Mouse (Mus musculus): ENCODE measurements at regions not wholly inside any gene's neighbourhood (a gene's known extent, or its start where the extent isn't known, plus 50 kb on each side); places are given as distances from the start of the nearest gene placed in this dataset.

- no peak overlapping the region for H3K9ac ChIP-seq
- no peak overlapping the region for H3K4me3 ChIP-seq
- H3K9me3 ChIP-seq, result no peaks in the 10 kb centered on the region
- H3K4me1 ChIP-seq, result no peaks in the 10 kb centered on the region
- H3K4me2 ChIP-seq, result no peak overlapping the region
- H3K27ac ChIP-seq, result no peak overlapping the region
- 76% methylated on average over 4 of the region's 4 CpGs for WGBS
- H3K36me3 ChIP-seq, result no peaks in the 10 kb centered on the region
- peaks cover 8% of the 10 kb centered on the region; the same call in 1 of the 2 replicates for H3K27me3 ChIP-seq
- ATAC-seq (ENCODE audit: borderline replicate concordance, extremely low read depth, low FRiP score, low TSS enrichment), result no peak
Measured at GRCm38 (mm10) chr9:115485219-115485618, 175.0 kb upstream of the Stt3b start.

DNA sequence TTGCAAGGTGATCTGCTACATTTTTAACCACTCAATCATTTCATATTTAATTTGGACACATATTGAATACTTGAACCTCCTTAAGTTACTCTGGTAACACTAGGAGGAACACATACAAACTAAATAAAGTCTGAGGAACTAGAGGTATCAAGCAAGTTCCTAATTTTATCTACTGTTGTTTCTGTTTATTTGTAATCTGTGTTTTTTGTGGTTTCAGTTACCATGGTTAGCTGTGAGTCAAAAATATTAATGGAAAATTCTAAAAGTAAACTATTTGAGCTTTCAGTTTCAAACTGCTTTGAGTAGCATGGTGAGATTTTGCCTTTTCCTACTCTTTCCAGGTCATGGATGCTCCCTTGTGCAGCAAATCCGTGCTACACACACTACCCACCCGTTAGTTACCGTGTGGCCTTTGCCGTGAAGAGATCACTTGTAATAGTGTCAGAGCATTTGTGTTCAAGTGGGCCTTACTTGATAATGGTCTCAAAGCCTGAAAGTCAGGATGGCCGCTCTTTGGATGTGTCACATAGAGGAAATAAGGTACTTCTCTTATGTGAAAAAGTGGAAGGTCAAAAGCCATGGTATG, 177.0 kb upstream of the Stt3b start:
- H3K27ac ChIP-seq, result no peak overlapping the region
- H3K4me1 ChIP-seq, result no peaks in the 10 kb centered on the region
- H3K9ac ChIP-seq, result no peak overlapping the region
- ATAC-seq (ENCODE audit: borderline replicate concordance, extremely low read depth, low FRiP score, low TSS enrichment), result no peak
- H3K4me2 ChIP-seq, result no peak overlapping the region
- no peaks in the 10 kb centered on the region for H3K9me3 ChIP-seq
- WGBS, result 85% methylated on average over 5 of the region's 5 CpGs
- H3K36me3 ChIP-seq, result no peaks in the 10 kb centered on the region
- peaks cover 8% of the 10 kb centered on the region; the same call in 1 of the 2 replicates for H3K27me3 ChIP-seq
- H3K4me3 ChIP-seq, result no peak overlapping the region

GRCm38 (mm10) chr9:115488913-115489809, 178.9 kb upstream of the Stt3b start:
- no peak for ATAC-seq (ENCODE audit: borderline replicate concordance, extremely low read depth, low FRiP score, low TSS enrichment)
- Histone ChIP-seq H3K27ac (no peak overlapping the region), H3K36me3 (no peaks in the 10 kb centered on the region), H3K9ac (no peak overlapping the region), H3K4me2 (no peak overlapping the region), H3K27me3 (peaks cover 16% of the 10 kb centered on the region), H3K9me3 (no peaks in the 10 kb centered on the region), H3K4me3 (no peak overlapping the region), H3K4me1 (no peaks in the 10 kb centered on the region; the same call in 1 of the 2 replicates)
- 82% methylated on average over 9 of the region's 9 CpGs for WGBS

DNA sequence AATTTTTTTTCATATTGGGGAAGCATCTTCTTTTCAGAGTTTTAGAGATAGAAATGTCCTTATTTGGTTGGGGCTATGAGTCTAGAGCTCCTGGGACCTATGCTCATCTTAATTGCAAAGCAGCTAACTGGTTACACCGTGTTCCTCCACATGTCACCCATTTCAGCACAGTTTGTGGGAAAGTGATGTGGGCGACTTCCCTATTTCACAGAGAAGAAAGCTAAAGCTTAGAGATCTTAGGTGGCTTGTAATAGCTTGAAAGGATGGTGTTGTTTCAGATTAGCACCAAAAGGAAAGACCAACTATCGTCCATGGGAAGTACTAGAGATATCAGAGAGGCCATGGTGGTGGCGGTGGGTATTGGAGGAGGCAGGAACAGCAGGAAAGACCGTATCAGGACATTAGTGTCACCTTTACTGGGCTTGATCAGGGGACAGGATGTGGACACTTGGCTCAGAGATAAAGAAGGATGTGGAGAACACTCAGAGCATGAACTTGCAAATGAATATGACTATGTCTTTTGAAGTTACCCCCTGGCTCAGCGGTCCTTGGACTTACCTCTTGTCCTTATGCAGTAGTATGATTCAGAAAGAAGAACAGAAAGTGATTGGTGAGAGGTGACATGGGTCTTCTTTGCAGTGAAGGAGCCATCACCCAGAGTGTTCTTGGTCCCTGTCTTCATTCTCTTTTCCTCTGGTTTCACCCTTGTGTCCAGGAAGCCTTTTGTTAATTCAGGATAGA, 182.4 kb upstream of the Stt3b start:
- H3K4me2 ChIP-seq, result no peak overlapping the region
- H3K9ac ChIP-seq, result no peak overlapping the region
- H3K27me3 ChIP-seq, result peaks cover 19% of the 10 kb centered on the region
- no peaks in the 10 kb centered on the region for H3K9me3 ChIP-seq
- H3K4me1 ChIP-seq, result no peaks in the 10 kb centered on the region; the same call in 1 of the 2 replicates
- no peaks in the 10 kb centered on the region for H3K36me3 ChIP-seq
- WGBS, result 70% methylated on average over 6 of the region's 6 CpGs
- no peak overlapping the region for H3K27ac ChIP-seq
- H3K4me3 ChIP-seq, result no peak overlapping the region
- ATAC-seq (ENCODE audit: borderline replicate concordance, extremely low read depth, low FRiP score, low TSS enrichment), result no peak

DNA sequence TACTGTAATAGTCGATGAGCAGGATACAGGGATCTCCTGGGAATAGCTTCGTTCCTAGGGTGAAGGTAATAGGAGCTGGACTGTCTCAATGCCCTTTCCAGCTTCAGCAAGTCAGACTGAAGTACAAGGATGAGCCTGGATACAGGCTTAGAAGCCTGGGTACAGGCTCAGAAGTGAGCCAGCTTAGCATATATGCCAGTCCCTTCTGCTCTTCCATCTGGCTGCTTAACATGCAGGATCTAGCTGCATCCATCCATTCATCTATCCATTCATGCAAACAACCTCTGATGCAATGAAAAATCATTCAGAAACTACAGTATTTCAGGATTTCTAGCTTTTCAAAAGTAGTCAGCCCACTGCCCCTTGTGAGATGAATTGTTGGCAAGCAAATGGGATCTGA, 183.5 kb upstream of the Stt3b start:
- H3K9ac ChIP-seq, result no peak overlapping the region
- H3K27me3 ChIP-seq, result peaks cover 19% of the 10 kb centered on the region
- H3K36me3 ChIP-seq, result no peaks in the 10 kb centered on the region
- no peak overlapping the region for H3K27ac ChIP-seq
- ATAC-seq (ENCODE audit: borderline replicate concordance, extremely low read depth, low FRiP score, low TSS enrichment), result no peak
- no peak overlapping the region for H3K4me3 ChIP-seq
- 86% methylated on average over 2 of the region's 2 CpGs for WGBS
- no peak overlapping the region for H3K4me2 ChIP-seq
- no peaks in the 10 kb centered on the region; the same call in 1 of the 2 replicates for H3K4me1 ChIP-seq
- H3K9me3 ChIP-seq, result no peaks in the 10 kb centered on the region

- Histone ChIP-seq H3K4me3 (no peak overlapping the region), H3K9me3 (no peaks in the 10 kb centered on the region), H3K4me1 (no peaks in the 10 kb centered on the region), H3K4me2 (no peak overlapping the region), H3K27ac (no peak overlapping the region), H3K36me3 (no peaks in the 10 kb centered on the region), H3K27me3 (peaks cover 3% of the 10 kb centered on the region; the same call in 1 of the 2 replicates), H3K9ac (no peak overlapping the region)
- 73% methylated on average over 3 of the region's 3 CpGs for WGBS
- no peak for ATAC-seq (ENCODE audit: borderline replicate concordance, extremely low read depth, low FRiP score, low TSS enrichment)
Measured at GRCm38 (mm10) chr9:115499536-115499935, 189.3 kb upstream of the Stt3b start.

DNA sequence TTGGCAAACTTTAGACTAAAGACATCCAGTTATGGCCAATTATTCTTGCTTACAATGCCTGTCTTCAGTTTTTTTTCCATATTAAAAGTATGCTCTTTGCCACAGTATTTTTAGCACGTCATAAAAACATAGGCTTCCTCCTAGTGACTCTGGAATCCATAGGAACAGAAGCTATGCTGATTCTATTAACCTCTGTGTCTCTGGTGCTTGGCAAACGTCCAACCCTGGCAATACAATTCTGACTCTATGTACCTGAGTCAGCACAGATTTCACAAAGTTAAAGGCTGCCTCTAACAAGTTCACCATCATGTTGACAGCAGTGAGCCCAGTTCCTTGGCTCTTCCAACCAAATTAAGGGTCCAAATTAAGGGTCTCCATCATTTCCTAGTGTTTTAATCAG, 194.6 kb upstream of the Stt3b start:
- no peak overlapping the region for H3K27ac ChIP-seq
- H3K4me1 ChIP-seq, result no peaks in the 10 kb centered on the region
- H3K9ac ChIP-seq, result no peak overlapping the region
- ATAC-seq (ENCODE audit: borderline replicate concordance, extremely low read depth, low FRiP score, low TSS enrichment), result no peak
- no peaks in the 10 kb centered on the region; the same call in 1 of the 2 replicates for H3K27me3 ChIP-seq
- H3K4me2 ChIP-seq, result no peak overlapping the region
- H3K36me3 ChIP-seq, result no peaks in the 10 kb centered on the region
- H3K9me3 ChIP-seq, result no peaks in the 10 kb centered on the region
- 17% methylated on average over 2 of the region's 2 CpGs for WGBS
- no peak overlapping the region for H3K4me3 ChIP-seq

DNA sequence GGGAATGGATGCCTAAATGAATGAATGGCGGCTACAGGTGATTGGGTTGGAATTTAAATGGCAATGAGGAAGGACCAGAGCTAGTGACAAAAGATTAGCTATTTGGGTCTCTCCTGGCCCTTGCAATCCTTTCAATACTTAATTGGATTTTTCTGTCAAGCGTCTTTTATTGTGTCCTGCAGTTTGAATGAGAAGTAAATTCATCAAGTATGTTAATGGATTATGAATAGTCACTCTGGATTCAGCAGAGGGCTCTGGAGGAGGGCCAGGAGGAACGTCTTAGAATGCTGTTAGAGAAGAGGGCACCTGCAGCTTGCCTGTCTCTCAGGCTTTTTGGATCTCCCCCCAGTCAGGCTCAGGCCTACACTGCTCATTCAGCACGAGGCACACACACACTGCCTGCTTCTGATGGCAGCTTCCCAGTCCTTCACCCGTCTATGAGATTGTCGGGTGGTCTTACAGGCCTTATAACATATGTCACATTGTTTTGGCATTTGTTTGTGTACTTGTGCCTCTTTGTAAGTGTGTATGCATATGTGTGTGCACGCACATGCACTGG, 197.0 kb upstream of the Stt3b start:
- H3K9ac ChIP-seq, result no peak overlapping the region
- no peak overlapping the region for H3K27ac ChIP-seq
- no peak overlapping the region for H3K4me2 ChIP-seq
- no peaks in the 10 kb centered on the region for H3K9me3 ChIP-seq
- H3K27me3 ChIP-seq, result no peaks in the 10 kb centered on the region
- ATAC-seq (ENCODE audit: borderline replicate concordance, extremely low read depth, low FRiP score, low TSS enrichment), result no peak
- no peak overlapping the region for H3K4me3 ChIP-seq
- no peaks in the 10 kb centered on the region for H3K4me1 ChIP-seq
- no peaks in the 10 kb centered on the region for H3K36me3 ChIP-seq
- WGBS, result 73% methylated on average over 7 of the region's 7 CpGs

DNA sequence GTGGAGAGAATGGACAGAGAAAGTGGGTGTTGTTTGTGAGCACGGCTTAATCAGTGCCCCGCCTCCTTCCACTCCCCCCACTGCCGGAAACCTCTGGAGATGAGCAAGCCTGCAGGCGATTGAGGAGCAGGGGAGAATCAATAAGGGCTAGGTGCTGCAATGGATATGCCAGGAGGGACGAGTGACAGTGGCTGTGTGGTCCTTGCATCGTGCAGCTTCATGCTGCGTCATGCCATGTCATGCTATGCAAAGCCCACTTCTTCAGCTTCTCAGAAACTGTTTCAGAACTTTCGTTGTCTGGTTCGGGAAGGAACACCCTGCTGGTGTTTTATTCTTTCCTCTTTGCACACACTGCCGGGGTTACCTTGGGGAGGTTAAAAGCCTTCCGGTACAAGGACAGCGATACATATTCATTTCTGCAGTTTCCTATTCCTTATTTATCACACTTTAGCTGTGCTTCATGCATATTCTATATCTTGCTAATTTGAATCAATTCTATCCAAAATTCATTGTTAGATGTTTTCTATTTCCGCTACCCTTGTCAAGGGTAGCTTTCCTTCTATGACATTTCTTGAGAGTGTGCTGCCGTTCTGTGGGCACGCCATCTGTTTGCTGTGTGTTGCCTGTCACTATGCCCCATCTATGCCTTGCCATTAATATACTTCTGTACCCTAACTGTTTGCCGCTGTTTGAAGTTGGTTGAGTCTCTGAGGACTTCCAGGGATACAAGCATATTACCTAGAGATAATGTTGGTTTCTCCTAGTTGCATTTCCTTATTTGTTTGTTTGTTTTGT, 202.8 kb upstream of the Stt3b start:
- WGBS, result 69% methylated on average over 16 of the region's 16 CpGs
- no peak for ATAC-seq (ENCODE audit: borderline replicate concordance, extremely low read depth, low FRiP score, low TSS enrichment)
- Histone ChIP-seq H3K4me2 (no peak overlapping the region), H3K9me3 (0 out of 2 replicates have a peak, but pooled peaks cover 2% of the 10 kb centered on the region), H3K9ac (no peak overlapping the region), H3K27me3 (no peaks in the 10 kb centered on the region), H3K27ac (no peak overlapping the region), H3K4me1 (no peaks in the 10 kb centered on the region), H3K4me3 (no peak overlapping the region), H3K36me3 (no peaks in the 10 kb centered on the region)

DNA sequence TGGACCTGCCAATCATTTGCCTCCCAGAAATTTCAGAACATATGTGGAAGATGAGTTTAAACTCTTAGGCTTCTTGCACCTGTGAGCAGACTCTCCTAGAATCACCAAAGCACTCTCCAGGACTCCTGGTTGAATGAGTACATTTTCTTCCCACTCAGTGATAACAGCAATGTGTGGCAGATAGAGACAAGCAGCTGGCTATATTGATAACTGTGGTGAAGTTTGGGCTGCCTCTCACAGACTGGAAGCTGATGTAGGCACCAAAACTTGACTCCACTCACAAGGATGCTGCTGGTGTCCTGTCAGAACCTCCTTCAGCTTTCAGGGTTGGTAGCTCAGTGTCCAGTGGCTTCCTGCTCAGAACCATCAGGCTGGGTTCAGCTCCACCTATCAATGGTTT, 207.7 kb upstream of the Stt3b start:
- no peaks in the 10 kb centered on the region for H3K27me3 ChIP-seq
- H3K27ac ChIP-seq, result no peak overlapping the region
- no peaks in the 10 kb centered on the region for H3K4me1 ChIP-seq
- H3K4me2 ChIP-seq, result no peak overlapping the region
- H3K4me3 ChIP-seq, result no peak overlapping the region
- H3K36me3 ChIP-seq, result no peaks in the 10 kb centered on the region
- 0 out of 2 replicates have a peak, but pooled peaks cover 2% of the 10 kb centered on the region for H3K9me3 ChIP-seq
- no peak overlapping the region for H3K9ac ChIP-seq
- ATAC-seq (ENCODE audit: borderline replicate concordance, extremely low read depth, low FRiP score, low TSS enrichment), result no peak

DNA sequence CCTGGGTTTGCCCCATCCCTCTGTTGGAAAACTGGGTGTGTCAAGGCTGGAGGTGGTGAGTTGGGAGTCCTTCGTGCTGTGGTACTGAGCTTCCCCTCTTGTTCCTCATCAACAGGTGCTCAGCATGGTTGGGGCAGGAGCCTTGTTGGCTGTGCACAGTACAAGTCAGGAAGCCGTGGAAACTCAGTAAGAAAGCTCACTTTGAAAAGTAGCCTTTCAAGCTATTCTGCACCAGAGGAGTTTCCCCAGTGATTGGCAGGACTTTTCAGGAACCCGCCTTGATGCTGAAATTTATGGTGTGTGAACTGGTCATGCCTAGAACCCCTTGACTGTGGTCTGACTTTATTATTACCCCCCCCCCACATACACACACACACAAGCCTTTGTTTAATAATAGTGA, 213.9 kb upstream of the Stt3b start:
- no peaks in the 10 kb centered on the region for H3K36me3 ChIP-seq
- no peak overlapping the region for H3K9ac ChIP-seq
- WGBS, result 68% methylated on average over 3 of the region's 3 CpGs
- no peak overlapping the region for H3K4me2 ChIP-seq
- no peak overlapping the region for H3K27ac ChIP-seq
- ATAC-seq (ENCODE audit: borderline replicate concordance, extremely low read depth, low FRiP score, low TSS enrichment), result no peak
- H3K9me3 ChIP-seq, result no peaks in the 10 kb centered on the region
- no peaks in the 10 kb centered on the region for H3K27me3 ChIP-seq
- no peak overlapping the region for H3K4me3 ChIP-seq
- no peaks in the 10 kb centered on the region for H3K4me1 ChIP-seq

Data from lung, embryonic 15.5 days (tissue).